Mouse (Mus musculus): Measurements from ENCODE around the gene Gm21974. TPM values are rescaled to one million over a fixed set of nuclear protein-coding genes. Genes with fewer than 3 reads are reported as not detected.
A peak's percentile ranks its signal among the peaks of the same experiment; 100 is the strongest.

Gene Gm21974
- polyA plus RNA-seq, 1 experiment from 2014 or later, result not detected

DNA sequence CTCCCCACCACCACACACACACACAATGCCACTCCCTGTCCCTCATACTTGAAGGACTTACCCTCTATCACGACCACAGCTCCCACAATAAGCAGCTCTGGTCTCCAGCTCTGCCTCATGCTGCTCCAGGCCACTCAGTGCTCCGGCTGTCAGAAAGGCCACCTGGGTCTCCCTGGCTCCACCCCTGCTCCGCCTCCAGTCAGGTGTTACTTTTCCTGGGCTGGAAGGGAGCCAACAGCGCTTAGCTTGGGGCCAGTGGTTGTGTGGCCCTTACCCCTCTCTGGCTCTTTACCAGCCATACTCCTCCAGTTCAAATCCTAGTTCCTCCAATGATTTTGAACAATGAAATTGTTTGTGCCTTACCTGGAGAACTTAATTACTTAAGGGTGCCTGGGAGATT is 4.5 kb downstream of the Gm21974 start, which contains the start of gene Prss53:
Prss53 (minus strand) TSS at position 173 of the 400 bp plus-strand sequence.
- Histone ChIP-seq H3K27ac (ENCODE audit: low read depth, low read length) (no peak within 1 kb of the TSS), H3K4me2 (replicated peaks; ENCODE audit: low read depth, low read length) (no peak within 1 kb of the TSS), H3K27me3 (ENCODE audit: control insufficient read depth, insufficient read depth, low read length) (no peaks in the 10 kb centered on the region), H3K4me1 (ENCODE audit: control insufficient read depth, insufficient read depth, low read length) (peaks cover 7% of the 10 kb centered on the region; the same call in 1 of the 2 replicates), H3K4me3 (ENCODE audit: low read length) (no peak within 1 kb of the TSS), H3K36me3 (ENCODE audit: control insufficient read depth, insufficient read depth, low read length) (peaks cover 55% of the 10 kb centered on the region), H3K9ac (ENCODE audit: low read depth, low read length) (no peak within 1 kb of the TSS; the same call in 1 of the 2 replicates), H3K9me3 (ENCODE audit: control insufficient read depth, low read length) (no peaks in the 10 kb centered on the region)
- WGBS, result 40% methylated on average over 4 of the region's 4 CpGs
- ATAC-seq (ENCODE audit: low FRiP score, low TSS enrichment), result no peak

DNA sequence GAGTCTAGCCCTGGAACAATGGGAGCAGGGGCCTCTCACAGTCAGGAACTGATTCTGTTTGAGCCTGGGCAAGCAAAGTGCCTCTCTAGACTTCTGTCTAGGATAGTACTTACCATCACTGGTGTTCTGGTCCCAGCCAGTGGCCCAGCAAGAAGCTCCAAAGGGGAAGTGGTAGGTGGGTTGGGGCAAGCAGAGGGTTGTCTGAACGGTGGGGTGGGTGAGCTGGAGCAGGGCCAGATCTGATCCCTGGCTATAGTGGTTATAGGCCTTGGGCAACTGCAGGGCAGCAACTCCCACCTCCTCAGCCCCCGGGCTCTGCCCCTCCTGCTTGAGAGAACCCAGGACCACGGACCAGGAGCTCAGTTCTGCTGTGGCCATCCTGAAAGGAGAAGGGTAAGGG is 6.4 kb downstream of the Gm21974 start:
- no peak overlapping the region for H3K27ac ChIP-seq (ENCODE audit: low read depth, low read length)
- 71% methylated on average over 3 of the region's 3 CpGs for WGBS
- no peaks in the 10 kb centered on the region for H3K27me3 ChIP-seq (ENCODE audit: control insufficient read depth, insufficient read depth, low read length)
- H3K4me3 ChIP-seq (ENCODE audit: low read length), result no peak overlapping the region
- H3K9me3 ChIP-seq (ENCODE audit: control insufficient read depth, low read length), result no peaks in the 10 kb centered on the region
- H3K36me3 ChIP-seq (ENCODE audit: control insufficient read depth, insufficient read depth, low read length), result peaks cover 71% of the 10 kb centered on the region
- ATAC-seq (ENCODE audit: low FRiP score, low TSS enrichment), result no peak
- H3K4me2 ChIP-seq (replicated peaks; ENCODE audit: low read depth, low read length), result no peak overlapping the region
- 0 out of 2 replicates have a peak, but pooled peaks cover 2% of the 10 kb centered on the region for H3K4me1 ChIP-seq (ENCODE audit: control insufficient read depth, insufficient read depth, low read length)
- no peak overlapping the region for H3K9ac ChIP-seq (ENCODE audit: low read depth, low read length)

DNA sequence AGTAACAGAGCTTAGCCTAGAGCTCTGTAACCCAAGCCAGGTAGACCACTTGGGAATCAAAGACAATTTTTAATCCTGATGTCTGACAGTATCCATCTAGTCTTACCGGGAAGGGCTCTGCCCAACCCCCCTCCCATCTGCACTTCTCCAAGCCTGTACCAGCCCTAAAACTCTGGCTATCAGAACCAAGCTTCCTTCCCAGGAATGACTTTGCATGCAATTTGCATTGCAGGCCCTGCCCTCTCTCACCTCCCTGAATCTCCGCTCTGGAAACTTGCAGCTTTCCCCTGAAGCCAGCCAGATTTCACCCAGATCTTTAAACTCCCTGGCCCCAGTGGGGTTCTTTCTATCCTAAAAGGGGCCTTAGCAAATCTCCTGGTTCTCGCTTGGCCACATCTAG is 7.5 kb downstream of the Gm21974 start:
- 77% methylated on average over 3 of the region's 3 CpGs for WGBS
- Histone ChIP-seq H3K9ac (ENCODE audit: low read depth, low read length) (no peak overlapping the region), H3K27ac (ENCODE audit: low read depth, low read length) (no peak overlapping the region)

DNA sequence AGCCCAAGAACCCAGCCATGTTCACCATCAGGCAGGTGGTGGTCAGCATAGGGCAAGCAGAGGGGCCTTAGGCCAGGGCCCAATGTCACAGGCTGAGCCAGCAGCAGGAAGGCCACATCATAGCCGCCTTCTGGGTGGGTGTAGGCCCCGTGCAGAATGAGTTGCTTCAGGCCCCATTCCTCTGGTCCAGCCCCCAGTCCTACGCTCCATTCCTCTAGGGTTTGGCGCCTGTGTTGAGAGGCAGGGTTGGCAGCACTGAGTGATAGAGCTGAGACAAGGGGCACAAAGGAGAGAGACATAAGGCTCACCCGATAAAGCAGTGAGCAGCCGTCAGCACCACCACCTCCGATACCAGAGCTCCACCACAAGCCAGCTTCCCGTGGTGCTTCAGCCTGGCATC is 8.1 kb downstream of the Gm21974 start:
- H3K27ac ChIP-seq (ENCODE audit: low read depth, low read length), result no peak overlapping the region
- peaks cover 74% of the 10 kb centered on the region for H3K36me3 ChIP-seq (ENCODE audit: control insufficient read depth, insufficient read depth, low read length)
- no peak for ATAC-seq (ENCODE audit: low FRiP score, low TSS enrichment)
- no peak overlapping the region for H3K4me3 ChIP-seq (ENCODE audit: low read length)
- H3K9me3 ChIP-seq (ENCODE audit: control insufficient read depth, low read length), result no peaks in the 10 kb centered on the region
- H3K4me2 ChIP-seq (replicated peaks; ENCODE audit: low read depth, low read length), result no peak overlapping the region
- no peak overlapping the region for H3K9ac ChIP-seq (ENCODE audit: low read depth, low read length)
- no peaks in the 10 kb centered on the region for H3K27me3 ChIP-seq (ENCODE audit: control insufficient read depth, insufficient read depth, low read length)
- H3K4me1 ChIP-seq (ENCODE audit: control insufficient read depth, insufficient read depth, low read length), result 0 out of 2 replicates have a peak, but pooled peaks cover 6% of the 10 kb centered on the region
- 81% methylated on average over 8 of the region's 8 CpGs for WGBS

More for the DNA sequence above, 7.5 kb downstream of the Gm21974 start:
- Histone ChIP-seq H3K9me3 (ENCODE audit: control insufficient read depth, low read length) (no peaks in the 10 kb centered on the region), H3K36me3 (ENCODE audit: control insufficient read depth, insufficient read depth, low read length) (peaks cover 74% of the 10 kb centered on the region), H3K27me3 (ENCODE audit: control insufficient read depth, insufficient read depth, low read length) (no peaks in the 10 kb centered on the region), H3K4me2 (replicated peaks; ENCODE audit: low read depth, low read length) (no peak overlapping the region), H3K4me1 (ENCODE audit: control insufficient read depth, insufficient read depth, low read length) (0 out of 2 replicates have a peak, but pooled peaks cover 6% of the 10 kb centered on the region), H3K4me3 (ENCODE audit: low read length) (no peak overlapping the region)
- no peak for ATAC-seq (ENCODE audit: low FRiP score, low TSS enrichment)

DNA sequence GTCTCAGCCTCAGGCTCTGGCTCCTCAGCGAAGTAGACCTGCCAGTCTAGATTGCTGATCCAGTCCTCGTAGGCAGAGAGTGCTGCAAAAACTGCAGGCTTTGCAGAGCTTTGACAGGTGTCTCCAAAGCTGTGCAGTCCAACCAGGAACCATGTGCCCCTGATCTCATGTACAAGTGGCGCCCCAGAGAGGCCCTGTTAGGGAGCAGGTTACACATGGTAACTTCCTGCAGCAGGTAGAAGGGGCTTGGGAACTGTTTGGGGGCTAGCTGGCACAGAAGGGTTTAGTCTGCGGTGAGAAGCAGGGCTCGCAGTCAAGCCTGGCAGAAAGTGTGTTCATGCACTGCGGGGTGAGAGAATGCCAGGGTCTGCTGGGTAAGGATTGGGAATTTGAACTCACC is 8.7 kb downstream of the Gm21974 start:
- H3K9me3 ChIP-seq (ENCODE audit: control insufficient read depth, low read length), result no peaks in the 10 kb centered on the region
- H3K4me3 ChIP-seq (ENCODE audit: low read length), result no peak overlapping the region
- H3K27ac ChIP-seq (ENCODE audit: low read depth, low read length), result no peak overlapping the region
- H3K36me3 ChIP-seq (ENCODE audit: control insufficient read depth, insufficient read depth, low read length), result peaks cover 79% of the 10 kb centered on the region
- no peak overlapping the region for H3K4me2 ChIP-seq (replicated peaks; ENCODE audit: low read depth, low read length)
- H3K9ac ChIP-seq (ENCODE audit: low read depth, low read length), result no peak overlapping the region
- no peak for ATAC-seq (ENCODE audit: low FRiP score, low TSS enrichment)
- H3K4me1 ChIP-seq (ENCODE audit: control insufficient read depth, insufficient read depth, low read length), result 0 out of 2 replicates have a peak, but pooled peaks cover 6% of the 10 kb centered on the region
- H3K27me3 ChIP-seq (ENCODE audit: control insufficient read depth, insufficient read depth, low read length), result no peaks in the 10 kb centered on the region
- WGBS, result 97% methylated on average over 6 of the region's 6 CpGs

DNA sequence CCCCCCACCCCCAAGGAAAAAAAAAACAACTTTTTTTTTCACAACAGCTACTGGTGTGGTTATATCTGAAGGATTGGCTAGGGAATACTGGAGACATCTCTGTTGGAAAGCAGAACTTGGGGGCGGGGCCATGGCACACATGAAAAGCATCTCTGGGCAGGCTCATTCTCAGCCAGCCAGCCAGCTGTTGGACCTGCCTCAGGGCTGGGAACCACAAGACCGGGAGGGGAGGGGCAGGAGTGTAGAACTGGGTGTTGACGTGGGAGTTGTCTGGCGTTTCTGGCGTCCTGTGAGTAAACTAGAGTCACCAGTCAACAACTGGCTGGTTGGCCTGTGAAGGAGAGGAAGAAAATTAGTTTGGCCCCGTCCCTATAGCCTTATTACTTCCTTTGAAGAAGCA is 9.3 kb downstream of the Gm21974 start:
- no peak for ATAC-seq (ENCODE audit: low FRiP score, low TSS enrichment)
- 61% methylated on average over 6 of the region's 6 CpGs for WGBS

DNA sequence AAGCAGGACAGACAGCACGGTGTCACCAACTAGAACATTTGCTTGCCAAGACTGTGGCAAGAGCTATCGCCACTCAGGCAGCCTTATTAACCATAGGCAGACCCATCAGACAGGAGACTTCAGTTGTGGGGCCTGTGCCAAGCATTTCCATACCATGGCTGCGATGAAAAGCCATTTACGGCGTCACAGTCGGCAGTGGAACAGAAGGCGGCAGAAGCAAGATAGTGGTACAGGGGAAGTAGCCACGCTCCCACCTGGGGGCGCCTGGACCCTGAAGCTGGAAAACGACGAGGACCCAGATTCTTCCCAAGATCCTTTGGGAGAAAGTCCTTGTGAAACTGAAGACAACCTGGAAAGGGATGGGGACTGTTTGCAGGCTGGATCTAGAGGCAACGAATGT is 14.8 kb downstream of the Gm21974 start:
- ATAC-seq (ENCODE audit: low FRiP score, low TSS enrichment), result no peak

More for the DNA sequence above, 9.3 kb downstream of the Gm21974 start:
- Histone ChIP-seq H3K27ac (ENCODE audit: low read depth, low read length) (no peak overlapping the region), H3K9ac (ENCODE audit: low read depth, low read length) (no peak overlapping the region), H3K4me1 (ENCODE audit: control insufficient read depth, insufficient read depth, low read length) (0 out of 2 replicates have a peak, but pooled peaks cover 6% of the 10 kb centered on the region), H3K9me3 (ENCODE audit: control insufficient read depth, low read length) (no peaks in the 10 kb centered on the region), H3K4me2 (replicated peaks; ENCODE audit: low read depth, low read length) (no peak overlapping the region), H3K4me3 (ENCODE audit: low read length) (no peak overlapping the region), H3K27me3 (ENCODE audit: control insufficient read depth, insufficient read depth, low read length) (no peaks in the 10 kb centered on the region), H3K36me3 (ENCODE audit: control insufficient read depth, insufficient read depth, low read length) (peaks cover 85% of the 10 kb centered on the region)

DNA sequence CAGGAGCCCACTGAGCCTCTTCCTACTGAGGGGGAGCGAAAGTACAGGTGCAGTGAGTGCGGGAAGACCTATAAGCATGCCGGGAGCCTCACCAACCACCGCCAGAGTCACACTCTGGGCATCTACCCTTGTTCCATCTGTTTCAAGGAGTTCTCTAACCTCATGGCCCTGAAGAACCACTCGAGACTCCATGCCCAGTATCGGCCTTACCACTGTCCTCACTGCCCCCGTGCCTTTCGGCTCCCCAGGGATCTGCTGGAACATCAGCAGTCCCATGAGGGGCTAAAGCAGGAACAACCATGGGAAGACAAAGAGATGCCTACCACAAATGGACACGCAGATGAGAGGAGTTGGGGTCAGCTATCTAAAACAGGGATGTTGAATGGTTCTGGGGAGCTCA is 16.0 kb downstream of the Gm21974 start:
- no peak overlapping the region for H3K4me3 ChIP-seq (ENCODE audit: low read length)
- H3K9me3 ChIP-seq (ENCODE audit: control insufficient read depth, low read length), result no peaks in the 10 kb centered on the region
- no peak overlapping the region for H3K4me2 ChIP-seq (replicated peaks; ENCODE audit: low read depth, low read length)
- no peak for ATAC-seq (ENCODE audit: low FRiP score, low TSS enrichment)
- no peak overlapping the region for H3K27ac ChIP-seq (ENCODE audit: low read depth, low read length)
- H3K9ac ChIP-seq (ENCODE audit: low read depth, low read length), result no peak overlapping the region
- H3K27me3 ChIP-seq (ENCODE audit: control insufficient read depth, insufficient read depth, low read length), result no peaks in the 10 kb centered on the region
- peaks cover 15% of the 10 kb centered on the region; the same call in 1 of the 2 replicates for H3K4me1 ChIP-seq (ENCODE audit: control insufficient read depth, insufficient read depth, low read length)
- 96% methylated on average over 9 of the region's 9 CpGs for WGBS
- peaks cover 64% of the 10 kb centered on the region for H3K36me3 ChIP-seq (ENCODE audit: control insufficient read depth, insufficient read depth, low read length)

More for the DNA sequence above, 14.8 kb downstream of the Gm21974 start:
- H3K27ac ChIP-seq (ENCODE audit: low read depth, low read length), result no peak overlapping the region
- H3K27me3 ChIP-seq (ENCODE audit: control insufficient read depth, insufficient read depth, low read length), result no peaks in the 10 kb centered on the region
- H3K4me3 ChIP-seq (ENCODE audit: low read length), result no peak overlapping the region
- H3K4me1 ChIP-seq (ENCODE audit: control insufficient read depth, insufficient read depth, low read length), result 0 out of 2 replicates have a peak, but pooled peaks cover 12% of the 10 kb centered on the region
- no peak overlapping the region for H3K9ac ChIP-seq (ENCODE audit: low read depth, low read length)
- H3K9me3 ChIP-seq (ENCODE audit: control insufficient read depth, low read length), result no peaks in the 10 kb centered on the region
- 85% methylated on average over 12 of the region's 12 CpGs for WGBS
- no peak overlapping the region for H3K4me2 ChIP-seq (replicated peaks; ENCODE audit: low read depth, low read length)
- peaks cover 73% of the 10 kb centered on the region for H3K36me3 ChIP-seq (ENCODE audit: control insufficient read depth, insufficient read depth, low read length)

DNA sequence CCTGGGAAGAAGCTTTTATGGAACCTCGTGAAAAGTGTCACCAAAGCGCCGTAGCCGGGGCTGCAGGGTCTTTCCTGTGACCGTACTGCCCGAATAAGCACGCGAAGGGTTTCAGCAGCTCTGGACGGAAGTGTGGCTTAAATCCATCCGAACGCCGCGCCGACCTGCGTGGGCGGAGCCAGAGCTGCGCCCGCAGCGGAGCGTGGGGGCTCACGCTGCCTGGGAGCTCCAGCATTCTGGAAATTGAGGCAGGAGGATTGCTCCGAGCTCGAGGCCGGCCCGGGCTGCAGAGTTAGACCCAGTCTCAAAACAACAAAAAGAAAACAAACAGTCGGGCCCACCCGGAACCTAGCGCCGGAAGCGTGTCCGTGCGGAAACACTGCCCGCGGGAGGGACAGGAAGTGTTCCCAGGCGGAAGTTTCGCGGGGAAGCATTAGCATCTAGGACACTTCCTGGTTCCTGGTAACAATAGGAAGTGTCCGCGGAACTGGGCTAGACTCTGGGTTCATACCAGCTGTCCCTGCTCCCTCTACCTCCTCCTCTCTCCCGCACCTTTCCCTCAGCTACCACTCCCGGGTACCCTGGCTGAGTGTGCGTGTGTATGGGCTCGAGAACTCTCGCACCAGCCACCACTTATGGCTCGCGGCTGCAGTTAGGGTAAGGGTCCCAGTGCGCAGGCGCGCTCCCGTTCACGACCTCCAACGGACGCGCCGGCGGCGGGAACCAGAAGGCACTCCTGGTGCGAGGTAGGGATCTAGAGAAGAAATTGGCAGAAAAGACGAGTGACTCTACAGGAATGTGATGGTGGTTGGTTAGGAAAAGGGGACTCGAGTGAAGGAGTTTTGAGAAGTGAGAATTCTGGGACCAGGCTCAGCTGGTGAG is 18.5 kb downstream of the Gm21974 start, which contains the start of gene Zfp668:
Zfp668 (minus strand) TSS at position 362 of the 882 bp plus-strand sequence.
- Histone ChIP-seq H3K9me3 (ENCODE audit: control insufficient read depth, low read length) (no peaks in the 10 kb centered on the region), H3K4me2 (replicated peaks; ENCODE audit: low read depth, low read length) (peak within 1 kb of the TSS; percentile 51), H3K36me3 (ENCODE audit: control insufficient read depth, insufficient read depth, low read length) (peaks cover 41% of the 10 kb centered on the region), H3K4me3 (ENCODE audit: low read length) (peak within 1 kb of the TSS; percentile 81), H3K27ac (ENCODE audit: low read depth, low read length) (peak within 1 kb of the TSS; percentile 99), H3K9ac (ENCODE audit: low read depth, low read length) (peak within 1 kb of the TSS; percentile 97), H3K4me1 (ENCODE audit: control insufficient read depth, insufficient read depth, low read length) (peaks cover 13% of the 10 kb centered on the region), H3K27me3 (ENCODE audit: control insufficient read depth, insufficient read depth, low read length) (no peaks in the 10 kb centered on the region)
- ATAC-seq (ENCODE audit: low FRiP score, low TSS enrichment), result peak; percentile 74
- WGBS, result under 1% methylated on average over 60 of the region's 60 CpGs

Data from kidney, embryonic 14.5 days (tissue).